In genomic region chr1:87947681-87948091, GRCm38 (mm10) we compare ENCODE assay signal across 18 mouse cellular contexts.
A peak's percentile ranks its signal among the peaks of the same experiment; 100 is the strongest.
DNase-seq lines count a peak whose midpoint lies in the region; ATAC-seq lines count a peak whose summit lies in the region.
"Had no signal": no experiment of that assay in that cellular context is flagged by ENCODE, and none has a peak within 500 bp of the region (broad histone marks: within the 10 kb centered on the region; RNA-seq: fewer than 3 reads in every experiment).

No protein-coding gene starts in this region.

- H3K4me3 ChIP-seq in intestine, embryonic 16.5 days (ENCODE audit: low read length) = no peak overlapping the region
- H3K4me3 ChIP-seq in intestine, embryonic 15.5 days (replicated peaks) = no peak overlapping the region
- H3K4me3 ChIP-seq: erythroblast, embryonic 14.5 days; limb, embryonic 13.5 days; lung, embryonic 15.5 days had no signal

- no peak overlapping the region for H3K9ac ChIP-seq in intestine, embryonic 16.5 days (ENCODE audit: low read depth, low read length)
- no peak overlapping the region for H3K9ac ChIP-seq in intestine, embryonic 15.5 days
- H3K9ac ChIP-seq: limb, embryonic 13.5 days; lung, embryonic 15.5 days had no signal

- no peaks in the 10 kb centered on the region for H3K4me1 ChIP-seq in intestine, embryonic 16.5 days (ENCODE audit: control insufficient read depth, insufficient read depth, low read length)
- H3K4me1 ChIP-seq in intestine, embryonic 15.5 days (replicated peaks) = no peaks in the 10 kb centered on the region
- H3K4me1 ChIP-seq: limb, embryonic 13.5 days; lung, embryonic 15.5 days had no signal

- ATAC-seq in intestine, embryonic 16.5 days = peak; percentile 21; the same call in 1 of the 2 replicates
- no peak for ATAC-seq in intestine, embryonic 15.5 days
- ATAC-seq in granulocyte monocyte progenitor cell, adult 5-6 weeks (replicated peaks; ENCODE audit: poor library complexity, severe bottlenecking) = 0 out of 2 replicates have a peak, but pooled peaks have one; percentile 26
- no peak for ATAC-seq in monocyte, adult 5-6 weeks (replicated peaks; ENCODE audit: insufficient number of reproducible peaks, low FRiP score, low TSS enrichment, poor library complexity, severe bottlenecking)
- ATAC-seq: hindbrain, postnatal 0 days had no signal

- peak; percentile 45 for DNase-seq in cerebellum, adult 11-12 months
- DNase-seq in cerebellum, postnatal 36 days = no peak
- DNase-seq in splenic B cell, adult 2 months (ENCODE audit: low read depth, low spot score) = peak; percentile 39
- DNase-seq in right cerebral cortex, postnatal 14 days = no peak
- DNase-seq: adrenal gland, adult 2 months; gastrocnemius, postnatal 25 days; kidney, adult 9 months; right cerebral cortex, postnatal 4 days; thymus, postnatal 36 days had no signal

- H3K27ac ChIP-seq in intestine, embryonic 16.5 days (ENCODE audit: low read length) = no peak overlapping the region
- no peak overlapping the region for H3K27ac ChIP-seq in intestine, embryonic 15.5 days
- H3K27ac ChIP-seq: hindbrain, postnatal 0 days; limb, embryonic 13.5 days; lung, embryonic 15.5 days had no signal

- 0 out of 2 replicates have a peak, but pooled peaks cover 4% of the 10 kb centered on the region for H3K36me3 ChIP-seq in intestine, embryonic 16.5 days (ENCODE audit: control insufficient read depth, insufficient read depth, low read length)
- H3K36me3 ChIP-seq in intestine, embryonic 15.5 days = peaks cover 55% of the 10 kb centered on the region
- H3K36me3 ChIP-seq in splenic B cell, adult 2 months (ENCODE audit: control insufficient read depth, insufficient read depth, low read length, poor library complexity, severe bottlenecking) = peaks cover 15% of the 10 kb centered on the region

- H3K9me3 ChIP-seq in intestine, embryonic 16.5 days (ENCODE audit: control insufficient read depth, low read length) = no peaks in the 10 kb centered on the region
- no peaks in the 10 kb centered on the region for H3K9me3 ChIP-seq in intestine, embryonic 15.5 days
- H3K9me3 ChIP-seq: limb, embryonic 13.5 days; lung, embryonic 15.5 days had no signal

- 82% methylated on average over 6 of the region's 6 CpGs for WGBS in intestine, embryonic 16.5 days
- whole genome bisulfite sequencing in intestine, embryonic 15.5 days = 89% methylated on average over 6 of the region's 6 CpGs

- no peaks in the 10 kb centered on the region for H3K27me3 ChIP-seq in intestine, embryonic 16.5 days (replicated peaks; ENCODE audit: control insufficient read depth, insufficient read depth, low read length)
- no peaks in the 10 kb centered on the region for H3K27me3 ChIP-seq in intestine, embryonic 15.5 days (replicated peaks)
- H3K27me3 ChIP-seq in splenic B cell, adult 2 months (ENCODE audit: control insufficient read depth, insufficient read depth, low read length, poor library complexity, severe bottlenecking) = no peaks in the 10 kb centered on the region
- H3K27me3 ChIP-seq: limb, embryonic 13.5 days; lung, embryonic 15.5 days had no signal

- H3K4me2 ChIP-seq in intestine, embryonic 16.5 days (ENCODE audit: low read depth, low read length) = no peak overlapping the region
- H3K4me2 ChIP-seq in intestine, embryonic 15.5 days (replicated peaks) = no peak overlapping the region
- H3K4me2 ChIP-seq: limb, embryonic 13.5 days; lung, embryonic 15.5 days; midbrain, embryonic 11.5 days had no signal

Comparison
In these comparisons a context has a peak if more than half of its experiments do, and no peak if none do; other contexts are left out.
1. DNase-seq: peak in cerebellum, adult 11-12 months (single experiment) and splenic B cell, adult 2 months (single experiment); none in cerebellum, postnatal 36 days (0 of 2) and right cerebral cortex, postnatal 14 days (single experiment).
2. ATAC-seq: peak in intestine, embryonic 16.5 days (single experiment) and granulocyte monocyte progenitor cell, adult 5-6 weeks (single experiment); none in intestine, embryonic 15.5 days (single experiment) and monocyte, adult 5-6 weeks (single experiment).